17 mouse cellular contexts compared by ENCODE assay signal in the genomic region with DNA sequence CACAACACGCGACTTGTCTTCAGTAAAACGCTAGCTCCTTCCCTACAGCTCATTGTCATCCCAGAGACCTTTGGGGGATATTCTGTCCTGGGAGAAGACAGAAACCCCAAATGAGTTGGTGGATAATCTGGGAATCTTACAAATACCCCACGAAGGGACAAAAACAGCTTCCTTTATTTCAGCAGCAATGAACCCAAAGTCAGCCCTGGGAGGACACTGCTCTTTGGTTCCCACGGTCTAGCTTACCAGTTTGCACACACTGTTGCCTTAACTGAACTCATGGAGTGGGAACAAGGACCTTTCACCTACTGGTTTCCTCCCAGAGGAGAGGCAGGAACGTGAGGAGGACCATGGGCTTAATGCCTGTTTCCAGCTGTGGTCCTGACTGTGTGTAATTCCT. TPM values are rescaled to one million over a fixed set of nuclear protein-coding genes. Genes with fewer than 3 reads are reported as not detected.
DNase-seq lines count a peak whose midpoint lies in the region; ATAC-seq and TF ChIP-seq lines count a peak whose summit lies in the region.
"Had no signal": no experiment of that assay in that cellular context is flagged by ENCODE, and none has a peak within 500 bp of the region (broad histone marks: within the 10 kb centered on the region; RNA-seq: fewer than 3 reads in every experiment).

No protein-coding gene starts in this region.

- no peak overlapping the region for H3K4me2 ChIP-seq in heart, embryonic 12.5 days
- H3K4me2 ChIP-seq: liver, embryonic 13.5 days; midbrain, embryonic 11.5 days; neural tube, embryonic 13.5 days had no signal

- intact Hi-C loops in heart, adult 2 months (cut with DNase I), result no loop called here
- intact Hi-C loops in heart, postnatal 14 days (cut with DNase I), result no loop called here

- H3K27ac ChIP-seq in heart, adult 2 months, result peak overlapping the region; percentile 58
- H3K27ac ChIP-seq in heart, embryonic 12.5 days (ENCODE audit: poor library complexity, severe bottlenecking), result no peak overlapping the region
- H3K27ac ChIP-seq in layer of hippocampus, adult 2 months, result peak overlapping the region; percentile 55; the same call in 1 of the 2 replicates
- H3K27ac ChIP-seq: liver, embryonic 13.5 days; macrophage; neural tube, embryonic 13.5 days had no signal

- ATAC-seq in heart, embryonic 12.5 days (ENCODE audit: insufficient number of reproducible peaks, low FRiP score), result no peak

- no peak for TF ChIP-seq EP300 in heart, adult 2 months (IDR thresholded peaks at IDR 0.05; ENCODE audit: insufficient read depth, low read depth, low read length)

- no peak for TF ChIP-seq CTCF in heart, adult 2 months (IDR thresholded peaks at IDR 0.05)
- no peak for TF ChIP-seq CTCF in layer of hippocampus, adult 2 months (conservative IDR thresholded peaks at IDR 0.05)

- H3K4me3 ChIP-seq in heart, adult 2 months, result no peak overlapping the region
- H3K4me3 ChIP-seq in heart, embryonic 12.5 days, result no peak overlapping the region
- no peak overlapping the region for H3K4me3 ChIP-seq in layer of hippocampus, adult 2 months
- H3K4me3 ChIP-seq: liver, embryonic 13.5 days; neural tube, embryonic 13.5 days had no signal

- no peaks in the 10 kb centered on the region for H3K79me2 ChIP-seq in heart, adult 2 months (replicated peaks; ENCODE audit: control insufficient read depth, insufficient read depth, low read length)

- peak in 1 of 2 experiments; percentile 48 for DNase-seq in heart, adult 2 months
- DNase-seq in layer of hippocampus, adult 2 months (ENCODE audit: low spot score in 2 of 2), result no peak
- no peak for DNase-seq in layer of hippocampus, adult 9-11 months
- peak; percentile 6 to 27 for DNase-seq in heart, postnatal 14 days
- peak; percentile 18 for DNase-seq in lung, postnatal 36 days
- DNase-seq in layer of hippocampus, adult 18-20 months (ENCODE audit: low spot score in 2 of 2), result no peak
- DNase-seq in urinary bladder, adult 2 months (ENCODE audit: low spot score), result no peak
- DNase-seq: adrenal gland, postnatal 25 days; cerebellum, adult 9-10 months; gastrocnemius, postnatal 36 days; liver, embryonic 13.5 days; right cerebral cortex, postnatal 14 days had no signal

- H3K36me3 ChIP-seq in heart, adult 2 months (ENCODE audit: control insufficient read depth, insufficient read depth, low read length), result no peaks in the 10 kb centered on the region
- H3K36me3 ChIP-seq in heart, embryonic 12.5 days, result no peaks in the 10 kb centered on the region
- H3K36me3 ChIP-seq: liver, embryonic 13.5 days; neural tube, embryonic 13.5 days had no signal

- no peaks in the 10 kb centered on the region for H3K27me3 ChIP-seq in heart, adult 2 months (ENCODE audit: control insufficient read depth, insufficient read depth, low read length)
- H3K27me3 ChIP-seq in heart, embryonic 12.5 days (replicated peaks), result no peaks in the 10 kb centered on the region
- H3K27me3 ChIP-seq: liver, embryonic 13.5 days; neural tube, embryonic 13.5 days had no signal

- no peaks in the 10 kb centered on the region for H3K4me1 ChIP-seq in heart, adult 2 months (ENCODE audit: control insufficient read depth, insufficient read depth, low read length)
- H3K4me1 ChIP-seq in heart, embryonic 12.5 days (replicated peaks), result no peaks in the 10 kb centered on the region
- H3K4me1 ChIP-seq: liver, embryonic 13.5 days; neural tube, embryonic 13.5 days had no signal

- 68% methylated on average over 6 of the region's 6 CpGs for WGBS in heart, adult 2 months
- WGBS in heart, embryonic 12.5 days, result 82% methylated on average over 6 of the region's 6 CpGs

- peaks cover 3% of the 10 kb centered on the region; the same call in 1 of the 2 replicates for H3K9me3 ChIP-seq in heart, embryonic 12.5 days (replicated peaks)
- H3K9me3 ChIP-seq: liver, embryonic 13.5 days; neural tube, embryonic 13.5 days had no signal

- no peak for TF ChIP-seq POLR2A in heart, adult 2 months (IDR thresholded peaks at IDR 0.05; ENCODE audit: insufficient read depth, low read depth, low read length)

- H3K9ac ChIP-seq in heart, adult 2 months (ENCODE audit: low read depth, low read length), result no peak overlapping the region
- H3K9ac ChIP-seq in heart, embryonic 12.5 days, result no peak overlapping the region
- H3K9ac ChIP-seq: liver, embryonic 13.5 days; neural tube, embryonic 13.5 days had no signal

RNA-seq across cellular contexts. Expression of a gene that starts 10.2 kb away (rescaled TPM):
- 10 to 100 TPM; 12.4 to 16.1 TPM for total RNA-seq in heart, adult 2 months (2021)
- 7.3 and 19.2 TPM in 2 replicates for polyA plus RNA-seq in heart, adult 2 months (2012; rRNA removed)
- polyA plus RNA-seq in heart, embryonic 12.5 days (2016; fragmentation: Nextera tagmentation; extraction: Ambion mirVana), result 2.5 and 2.9 TPM in 2 replicates
- total RNA-seq in layer of hippocampus, adult 2 months (2021), result 100 to 1,000 TPM; 107 to 122 TPM
- total RNA-seq in heart, postnatal 14 days (2021), result 10 to 100 TPM; 18.8 to 20.2 TPM
- 100 to 1,000 TPM; 125 TPM for total RNA-seq in layer of hippocampus, adult 18-20 months (2021)
- polyA plus RNA-seq in urinary bladder, adult 2 months (2012; rRNA removed), result 8.8 and 11.2 TPM in 2 replicates
- total RNA-seq: hematopoietic stem cell, adult 5-6 weeks had no signal
- polyA plus RNA-seq: macrophage had no signal

Comparison
In these comparisons a context has a peak if more than half of its experiments do, and no peak if none do; other contexts are left out.
1. DNase-seq: peak in heart, postnatal 14 days (2 of 2) and lung, postnatal 36 days (single experiment); none in layer of hippocampus, adult 2 months (0 of 2), layer of hippocampus, adult 9-11 months (single experiment), layer of hippocampus, adult 18-20 months (0 of 2) and urinary bladder, adult 2 months (single experiment).
2. RNA of a gene that starts 10.2 kb away (total RNA-seq): 125 TPM in layer of hippocampus, adult 18-20 months and 107 to 122 TPM in layer of hippocampus, adult 2 months; 18.8 to 20.2 TPM in heart, postnatal 14 days and 12.4 to 16.1 TPM in heart, adult 2 months; every median in the first group is over 4 times any median in the second.